Mouse (Mus musculus) megakaryocyte, embryonic 14.5 days (primary cell): Measurements from ENCODE around the gene Prkca.

Experiments used
- FLI1 ChIP-seq: IDR thresholded peaks from 2 replicates; pipeline ENCODE4 v1.6.1; 2012; ENCODE audit warnings: low read length, inconsistent platforms, mixed read lengths
- GATA1 ChIP-seq: IDR thresholded peaks from 3 replicates; pipeline ENCODE4 v1.6.1; 2012; ENCODE audit warnings: mixed read lengths, low read length, inconsistent platforms, borderline replicate concordance

- TF ChIP-seq GATA1 = no peak
- TF ChIP-seq FLI1 = no peak
Observed at GRCm38 (mm10) chr11:107887342-107887741, 456.4 kb downstream of the Prkca start.
